Mouse (Mus musculus) hindbrain, embryonic 11.5 days (tissue): ENCODE measurements around the gene Sec16a. TPM values are rescaled to one million over a fixed set of nuclear protein-coding genes. Genes with fewer than 3 reads are reported as not detected.

Experiments
- ATAC-seq: fragments of 200-750 bp; cut with Nextera tagmentation; 2 replicates; pipeline ENCODE4 v1.8.0; 2017; ENCODE audit warnings: mild to moderate bottlenecking, moderate TSS enrichment, moderate library complexity; ENCODE audit not compliant: low FRiP score
- DNase-seq: peaks from one replicate; pipeline ENCODE4 v3.0.0-alpha.2; 2015; ENCODE audit warnings: low spot score
- H3K27ac ChIP-seq: fragments of 300-500 bp; sonication (generic); 2 replicates; pipeline ENCODE4 v1.5.1; 2014; ENCODE audit warnings: mild to moderate bottlenecking, low read depth, low read length
- H3K27me3 ChIP-seq: fragments of 300-500 bp; sonication (generic); 2 replicates; pipeline ENCODE4 v1.6.1; 2014; ENCODE audit warnings: mild to moderate bottlenecking, low read length, moderate library complexity, mixed read lengths; ENCODE audit not compliant: control insufficient read depth, insufficient read depth
- H3K36me3 ChIP-seq: fragments of 300-500 bp; sonication (generic); 2 replicates; pipeline ENCODE4 v1.6.1; 2014; ENCODE audit warnings: mild to moderate bottlenecking, low read length, moderate library complexity, mixed read lengths; ENCODE audit not compliant: control insufficient read depth, insufficient read depth
- H3K4me1 ChIP-seq: fragments of 300-500 bp; sonication (generic); replicated peaks from 2 replicates; pipeline ENCODE4 v1.6.1; 2014; ENCODE audit warnings: low read length, mixed read lengths; ENCODE audit not compliant: control insufficient read depth, insufficient read depth
- H3K4me2 ChIP-seq: fragments of 300-500 bp; sonication (generic); replicated peaks from 2 replicates; pipeline ENCODE4 v1.6.1; 2014; ENCODE audit warnings: mild to moderate bottlenecking, low read depth, low read length
- H3K4me3 ChIP-seq: fragments of 300-500 bp; sonication (generic); 2 replicates; pipeline ENCODE4 v1.5.1; 2014; ENCODE audit warnings: low read depth, low read length
- H3K9ac ChIP-seq: fragments of 300-500 bp; sonication (generic); 2 replicates; pipeline ENCODE4 v1.6.1; 2014; ENCODE audit warnings: low read depth, low read length
- H3K9me3 ChIP-seq: fragments of 300-500 bp; sonication (generic); 2 replicates; pipeline ENCODE4 v1.6.1; 2016; ENCODE audit warnings: low read length; ENCODE audit not compliant: control insufficient read depth
- WGBS: fragments of 180-500 bp; shearing (Covaris S2); extraction: QIAGEN DNeasy Blood & Tissue Kit; methylation state at CpG from one replicate; pipeline ENCODE4 v1.1.7; 2014; 5-methylcytosine and 5-hydroxymethylcytosine counted together
- polyA plus RNA-seq: library from polyadenylated mRNA; unstranded; fragments of >200 nt; fragmentation: Nextera tagmentation; extraction: Ambion mirVana; gene quantifications from 2 replicates; pipeline ENCODE4 v1.2.1, GENCODE M21; 2014

Sec16a gene
- polyA plus RNA-seq, 1 experiment from 2014 or later, result 29.6 TPM

GRCm38 (mm10) chr2:26478685-26479205 is 33.7 kb upstream of the Sec16a start:
- 72% methylated on average over 2 of the region's 2 CpGs for WGBS
- DNase-seq (peak; percentile 63), ATAC-seq (peak; percentile 66)
- H3K9ac ChIP-seq, result no peak overlapping the region
- H3K9me3 ChIP-seq, result no peaks in the 10 kb centered on the region
- peaks cover 48% of the 10 kb centered on the region for H3K36me3 ChIP-seq
- H3K4me3 ChIP-seq, result no peak overlapping the region
- H3K27me3 ChIP-seq, result no peaks in the 10 kb centered on the region
- H3K4me1 ChIP-seq, result peaks cover 30% of the 10 kb centered on the region
- peak overlapping the region; percentile 71 for H3K27ac ChIP-seq
- no peak overlapping the region for H3K4me2 ChIP-seq

DNA sequence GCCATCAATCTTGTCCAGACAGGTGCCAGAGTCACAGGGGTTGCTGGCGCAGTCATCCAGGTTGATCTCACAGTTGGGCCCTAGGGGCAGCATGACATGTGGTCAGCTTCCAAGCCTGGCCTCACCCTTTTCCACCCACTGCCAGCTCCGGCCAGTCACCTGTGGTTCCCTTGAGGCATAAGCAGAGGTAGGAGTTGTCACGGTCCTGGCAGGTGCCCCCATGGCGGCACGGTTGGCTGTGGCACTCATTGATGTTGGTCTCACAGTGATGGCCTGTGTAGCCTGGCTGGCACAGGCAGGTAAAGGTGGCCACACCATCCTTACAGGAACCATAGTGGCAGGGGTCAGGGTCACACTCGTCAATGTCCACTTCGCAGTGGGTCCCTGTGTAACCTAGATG is 32.9 kb upstream of the Sec16a start:
- Histone ChIP-seq H3K4me1 (peaks cover 21% of the 10 kb centered on the region), H3K27me3 (no peaks in the 10 kb centered on the region), H3K36me3 (peaks cover 49% of the 10 kb centered on the region), H3K9me3 (no peaks in the 10 kb centered on the region), H3K27ac (peak overlapping the region; percentile 58; the same call in 1 of the 2 replicates), H3K4me3 (no peak overlapping the region), H3K9ac (no peak overlapping the region), H3K4me2 (no peak overlapping the region)
- DNase-seq (no peak), ATAC-seq (no peak)
- 96% methylated on average over 7 of the region's 7 CpGs for WGBS

GRCm38 (mm10) chr2:26475505-26476430 is 30.8 kb upstream of the Sec16a start:
- Histone ChIP-seq H3K27ac (peak overlapping the region; percentile 76), H3K4me2 (no peak overlapping the region), H3K27me3 (no peaks in the 10 kb centered on the region), H3K9me3 (no peaks in the 10 kb centered on the region), H3K4me1 (peaks cover 21% of the 10 kb centered on the region), H3K36me3 (peaks cover 56% of the 10 kb centered on the region), H3K4me3 (no peak overlapping the region), H3K9ac (peak overlapping the region; percentile 24)
- DNase-seq, result peak; percentile 69
- 71% methylated on average over 13 of the region's 13 CpGs for WGBS
- ATAC-seq, result peak; percentile 66

- DNase-seq (no peak), ATAC-seq (no peak)
- Histone ChIP-seq H3K27me3 (no peaks in the 10 kb centered on the region), H3K4me1 (peaks cover 19% of the 10 kb centered on the region), H3K9me3 (no peaks in the 10 kb centered on the region), H3K36me3 (peaks cover 56% of the 10 kb centered on the region; the same call in 1 of the 2 replicates), H3K9ac (no peak overlapping the region), H3K4me2 (no peak overlapping the region), H3K4me3 (no peak overlapping the region), H3K27ac (peak overlapping the region; percentile 76)
- 52% methylated on average over 9 of the region's 9 CpGs for WGBS
Observed at GRCm38 (mm10) chr2:26474789-26475504, 29.9 kb upstream of the Sec16a start.

DNA sequence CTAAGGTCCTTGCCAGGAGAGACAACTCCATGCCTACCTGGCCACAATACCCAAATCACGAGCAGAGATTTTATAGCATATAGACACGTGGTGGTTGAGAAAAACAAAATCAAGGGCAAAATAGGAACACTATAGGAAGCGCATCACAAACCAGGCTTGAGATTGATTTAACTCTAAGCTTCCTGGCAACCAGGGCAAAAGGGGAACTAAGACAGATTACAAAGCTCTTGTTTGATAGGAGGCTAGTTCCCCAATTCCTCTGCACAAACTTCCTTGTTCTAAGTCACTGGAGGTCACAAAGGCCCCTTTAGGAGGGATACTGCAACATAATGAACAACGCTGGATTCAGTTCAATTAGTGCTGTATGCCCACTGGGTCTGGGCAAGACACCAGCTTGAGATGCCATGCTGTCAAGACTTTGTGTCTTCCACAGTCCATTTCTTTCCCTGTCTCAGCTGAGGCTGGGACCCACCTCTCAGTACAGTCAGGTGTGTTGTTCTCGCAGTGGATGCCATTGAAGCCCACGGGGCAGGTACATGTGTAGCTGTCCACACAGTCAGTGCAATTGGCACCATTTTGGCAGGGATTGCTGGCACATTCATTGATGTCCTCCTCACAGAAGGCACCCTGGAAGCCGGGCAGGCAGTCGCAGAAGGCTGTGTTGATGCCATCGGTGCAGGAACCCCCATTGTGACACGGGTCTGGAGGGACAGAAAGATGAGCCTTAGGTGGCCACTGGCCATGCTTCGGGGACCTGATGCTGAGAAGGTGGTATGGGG is 27.5 kb upstream of the Sec16a start:
- Histone ChIP-seq H3K27ac (no peak overlapping the region), H3K9ac (no peak overlapping the region), H3K9me3 (no peaks in the 10 kb centered on the region), H3K4me3 (no peak overlapping the region), H3K27me3 (no peaks in the 10 kb centered on the region), H3K4me2 (no peak overlapping the region), H3K4me1 (peaks cover 8% of the 10 kb centered on the region; the same call in 1 of the 2 replicates), H3K36me3 (peaks cover 53% of the 10 kb centered on the region)
- no peak for ATAC-seq
- WGBS, result 92% methylated on average over 11 of the region's 11 CpGs
- no peak for DNase-seq

- no peaks in the 10 kb centered on the region for H3K27me3 ChIP-seq
- no peak overlapping the region for H3K9ac ChIP-seq
- no peaks in the 10 kb centered on the region for H3K9me3 ChIP-seq
- DNase-seq, result no peak
- H3K4me3 ChIP-seq, result no peak overlapping the region
- peaks cover 47% of the 10 kb centered on the region for H3K36me3 ChIP-seq
- no peak overlapping the region for H3K27ac ChIP-seq
- peaks cover 8% of the 10 kb centered on the region; the same call in 1 of the 2 replicates for H3K4me1 ChIP-seq
- ATAC-seq, result no peak
- H3K4me2 ChIP-seq, result no peak overlapping the region
- 92% methylated on average over 6 of the region's 6 CpGs for WGBS
Observed at GRCm38 (mm10) chr2:26471652-26472285, 26.8 kb upstream of the Sec16a start.

DNA sequence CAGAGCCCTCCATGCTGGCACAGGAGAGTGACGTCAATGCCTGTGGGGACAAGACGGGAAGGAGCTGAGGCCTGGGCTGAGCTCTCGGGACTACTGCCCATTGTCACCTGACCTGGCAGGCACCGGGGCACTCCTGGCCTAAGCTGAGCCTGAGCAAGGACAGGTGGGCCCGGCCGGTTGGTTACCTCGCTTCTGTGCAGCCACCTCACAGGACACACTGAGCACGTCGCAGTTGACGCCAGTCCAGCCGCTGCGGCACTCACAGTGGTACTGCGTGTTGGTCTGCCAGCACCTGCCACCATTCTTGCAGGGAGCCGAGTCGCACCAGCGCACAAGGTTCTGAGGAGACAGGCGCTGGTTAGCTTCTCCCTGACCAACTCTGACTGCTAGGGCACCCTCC is 26.0 kb upstream of the Sec16a start:
- H3K27ac ChIP-seq, result no peak overlapping the region
- ATAC-seq (no peak), DNase-seq (no peak)
- no peaks in the 10 kb centered on the region for H3K27me3 ChIP-seq
- peaks cover 48% of the 10 kb centered on the region for H3K36me3 ChIP-seq
- peaks cover 5% of the 10 kb centered on the region; the same call in 1 of the 2 replicates for H3K4me1 ChIP-seq
- no peak overlapping the region for H3K9ac ChIP-seq
- no peaks in the 10 kb centered on the region for H3K9me3 ChIP-seq
- H3K4me3 ChIP-seq, result no peak overlapping the region
- no peak overlapping the region for H3K4me2 ChIP-seq
- WGBS, result 91% methylated on average over 17 of the region's 17 CpGs

DNA sequence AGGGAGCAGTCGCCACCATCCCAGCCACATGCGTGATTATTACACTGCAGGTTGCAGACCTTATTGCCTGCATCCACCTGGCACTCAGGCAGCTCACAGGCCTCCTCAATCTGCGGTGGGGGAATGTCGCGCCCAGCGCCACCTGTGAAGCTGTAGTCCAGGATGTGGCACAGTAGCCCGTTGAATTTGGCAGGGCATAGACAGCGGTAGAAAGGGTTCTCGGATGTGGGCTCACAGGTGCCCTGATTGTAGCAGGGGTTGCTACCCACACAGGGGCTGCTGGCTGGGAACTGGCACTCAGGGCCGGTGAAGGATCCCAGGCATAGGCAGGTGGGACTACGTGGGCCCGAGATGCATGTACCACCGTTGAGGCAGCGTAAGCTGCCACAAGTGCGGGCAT is 23.4 kb upstream of the Sec16a start:
- no peaks in the 10 kb centered on the region for H3K27me3 ChIP-seq
- no peaks in the 10 kb centered on the region for H3K9me3 ChIP-seq
- no peak overlapping the region for H3K4me2 ChIP-seq
- H3K27ac ChIP-seq, result no peak overlapping the region
- no peak for ATAC-seq
- H3K9ac ChIP-seq, result no peak overlapping the region
- H3K4me1 ChIP-seq, result 0 out of 2 replicates have a peak, but pooled peaks cover 3% of the 10 kb centered on the region
- WGBS, result 95% methylated on average over 15 of the region's 15 CpGs
- DNase-seq, result no peak
- no peak overlapping the region for H3K4me3 ChIP-seq
- peaks cover 45% of the 10 kb centered on the region for H3K36me3 ChIP-seq
